ENCODE assay signal across 8 mouse cellular contexts in genomic region chr15:6707936-6708525, GRCm38 (mm10). TPM values are rescaled to one million over a fixed set of nuclear protein-coding genes. Genes with fewer than 3 reads are reported as not detected.
DNase-seq lines count a peak whose midpoint lies in the region; ATAC-seq lines count a peak whose summit lies in the region.

TSS of gene Rictor (plus strand) at chr15:6708379.

- 0% methylated on average over 26 of the region's 82 CpGs for WGBS in embryonic facial prominence, embryonic 14.5 days
- 2% methylated on average over 78 of the region's 82 CpGs for whole genome bisulfite sequencing in heart, embryonic 10.5 days
- under 1% methylated on average over 67 of the region's 82 CpGs for WGBS in kidney, embryonic 15.5 days
- under 1% methylated on average over 72 of the region's 82 CpGs for WGBS in liver, embryonic 12.5 days (ENCODE audit: insufficient replicate concordance)

- H3K4me3 ChIP-seq in embryonic facial prominence, embryonic 14.5 days (ENCODE audit: low read depth, low read length) = peak within 1 kb of the TSS; percentile 92
- H3K4me3 ChIP-seq in heart, embryonic 10.5 days = peak within 1 kb of the TSS; percentile 94
- peak within 1 kb of the TSS; percentile 95 for H3K4me3 ChIP-seq in kidney, embryonic 15.5 days (replicated peaks)
- peak within 1 kb of the TSS; percentile 97 for H3K4me3 ChIP-seq in liver, embryonic 12.5 days

- peak; percentile 88 for ATAC-seq in embryonic facial prominence, embryonic 14.5 days (ENCODE audit: low read depth)
- ATAC-seq in kidney, embryonic 15.5 days (replicated peaks; ENCODE audit: low FRiP score) = peak; percentile 83
- ATAC-seq in liver, embryonic 12.5 days = peak; percentile 74

- H3K27me3 ChIP-seq in embryonic facial prominence, embryonic 14.5 days (replicated peaks; ENCODE audit: control insufficient read depth, insufficient read depth, low read length) = peaks cover 19% of the 10 kb centered on the region
- no peaks in the 10 kb centered on the region for H3K27me3 ChIP-seq in heart, embryonic 10.5 days (ENCODE audit: insufficient read depth, poor library complexity, severe bottlenecking)
- peaks cover 10% of the 10 kb centered on the region; the same call in 1 of the 2 replicates for H3K27me3 ChIP-seq in kidney, embryonic 15.5 days
- H3K27me3 ChIP-seq in liver, embryonic 12.5 days (replicated peaks) = no peaks in the 10 kb centered on the region
- H3K27me3 ChIP-seq in splenic B cell, adult 2 months (ENCODE audit: control insufficient read depth, insufficient read depth, low read length, poor library complexity, severe bottlenecking) = no peaks in the 10 kb centered on the region

- peak within 1 kb of the TSS; percentile 91 for H3K4me2 ChIP-seq in embryonic facial prominence, embryonic 14.5 days (ENCODE audit: low read depth, low read length)
- peak within 1 kb of the TSS; percentile 92 for H3K4me2 ChIP-seq in kidney, embryonic 15.5 days
- H3K4me2 ChIP-seq in liver, embryonic 12.5 days = peak within 1 kb of the TSS; percentile 86

- H3K36me3 ChIP-seq in embryonic facial prominence, embryonic 14.5 days (ENCODE audit: control insufficient read depth, insufficient read depth, low read length) = no peaks in the 10 kb centered on the region
- H3K36me3 ChIP-seq in heart, embryonic 10.5 days = no peaks in the 10 kb centered on the region
- H3K36me3 ChIP-seq in kidney, embryonic 15.5 days = no peaks in the 10 kb centered on the region
- H3K36me3 ChIP-seq in liver, embryonic 12.5 days = no peaks in the 10 kb centered on the region
- H3K36me3 ChIP-seq in splenic B cell, adult 2 months (ENCODE audit: control insufficient read depth, insufficient read depth, low read length, poor library complexity, severe bottlenecking) = no peaks in the 10 kb centered on the region

- peak within 1 kb of the TSS; percentile 95 for H3K27ac ChIP-seq in embryonic facial prominence, embryonic 14.5 days (replicated peaks; ENCODE audit: low read depth, low read length)
- peak within 1 kb of the TSS; percentile 99 for H3K27ac ChIP-seq in heart, embryonic 10.5 days
- H3K27ac ChIP-seq in kidney, embryonic 15.5 days = peak within 1 kb of the TSS; percentile 97
- H3K27ac ChIP-seq in liver, embryonic 12.5 days = peak within 1 kb of the TSS; percentile 96

- H3K9ac ChIP-seq in embryonic facial prominence, embryonic 14.5 days (ENCODE audit: low read depth, low read length) = peak within 1 kb of the TSS; percentile 96
- peak within 1 kb of the TSS; percentile 89 for H3K9ac ChIP-seq in kidney, embryonic 15.5 days
- H3K9ac ChIP-seq in liver, embryonic 12.5 days = peak within 1 kb of the TSS; percentile 96

- no peaks in the 10 kb centered on the region for H3K9me3 ChIP-seq in embryonic facial prominence, embryonic 14.5 days (ENCODE audit: control insufficient read depth, low read length)
- no peaks in the 10 kb centered on the region for H3K9me3 ChIP-seq in heart, embryonic 10.5 days
- H3K9me3 ChIP-seq in kidney, embryonic 15.5 days (replicated peaks) = no peaks in the 10 kb centered on the region
- no peaks in the 10 kb centered on the region for H3K9me3 ChIP-seq in liver, embryonic 12.5 days (replicated peaks)

- DNase-seq in 416B (ENCODE audit: low read depth) = peak; percentile 76
- peak; percentile 89 to 94 for DNase-seq in adrenal gland, postnatal 36 days
- peak; percentile 94 for DNase-seq in embryonic facial prominence, embryonic 14.5 days (ENCODE audit: low spot score)
- peak; percentile 94 for DNase-seq in heart, embryonic 10.5 days (ENCODE audit: low spot score)
- peak; percentile 90 for DNase-seq in naive thymus-derived CD4-positive, alpha-beta T cell, adult 2 months (ENCODE audit: low read depth)
- peak; percentile 89 for DNase-seq in splenic B cell, adult 2 months (ENCODE audit: low read depth, low spot score)

- peaks cover 15% of the 10 kb centered on the region for H3K4me1 ChIP-seq in embryonic facial prominence, embryonic 14.5 days (ENCODE audit: control insufficient read depth, insufficient read depth, low read length)
- H3K4me1 ChIP-seq in heart, embryonic 10.5 days = peaks cover 23% of the 10 kb centered on the region
- H3K4me1 ChIP-seq in kidney, embryonic 15.5 days = peaks cover 23% of the 10 kb centered on the region
- peaks cover 60% of the 10 kb centered on the region for H3K4me1 ChIP-seq in liver, embryonic 12.5 days

RNA-seq across cellular contexts. Expression of gene Rictor, which starts in this region (rescaled TPM):
- total RNA-seq in adrenal gland, postnatal 36 days (2021) = 10 to 100 TPM; 25.6 to 25.7 TPM
- polyA plus RNA-seq in embryonic facial prominence, embryonic 14.5 days (2014; fragmentation: Nextera tagmentation; extraction: Ambion mirVana) = 32.1 and 37.1 TPM in 2 replicates
- 34.0 and 35.1 TPM in 2 replicates for polyA plus RNA-seq in heart, embryonic 10.5 days (2016; fragmentation: Nextera tagmentation; extraction: Ambion mirVana)
- 39.8 and 41.9 TPM in 2 replicates for polyA plus RNA-seq in kidney, embryonic 15.5 days (2015; fragmentation: Nextera tagmentation; extraction: Ambion mirVana)
- 25.0 and 25.9 TPM in 2 replicates for polyA plus RNA-seq in liver, embryonic 12.5 days (2016; fragmentation: Nextera tagmentation; extraction: Ambion mirVana)

Comparison
In these comparisons a context has a peak if more than half of its experiments do, and no peak if none do; other contexts are left out.
1. Peak in every context shown above with its lines: DNase-seq, ATAC-seq, H3K4me3 ChIP-seq and H3K27ac ChIP-seq.